Mouse (Mus musculus): Measurements from ENCODE around the gene Edem3. TPM values are rescaled to one million over a fixed set of nuclear protein-coding genes. Genes with fewer than 3 reads are reported as not detected.

Gene Edem3
- polyA plus RNA-seq, 1 experiment = 2.8 TPM

DNA sequence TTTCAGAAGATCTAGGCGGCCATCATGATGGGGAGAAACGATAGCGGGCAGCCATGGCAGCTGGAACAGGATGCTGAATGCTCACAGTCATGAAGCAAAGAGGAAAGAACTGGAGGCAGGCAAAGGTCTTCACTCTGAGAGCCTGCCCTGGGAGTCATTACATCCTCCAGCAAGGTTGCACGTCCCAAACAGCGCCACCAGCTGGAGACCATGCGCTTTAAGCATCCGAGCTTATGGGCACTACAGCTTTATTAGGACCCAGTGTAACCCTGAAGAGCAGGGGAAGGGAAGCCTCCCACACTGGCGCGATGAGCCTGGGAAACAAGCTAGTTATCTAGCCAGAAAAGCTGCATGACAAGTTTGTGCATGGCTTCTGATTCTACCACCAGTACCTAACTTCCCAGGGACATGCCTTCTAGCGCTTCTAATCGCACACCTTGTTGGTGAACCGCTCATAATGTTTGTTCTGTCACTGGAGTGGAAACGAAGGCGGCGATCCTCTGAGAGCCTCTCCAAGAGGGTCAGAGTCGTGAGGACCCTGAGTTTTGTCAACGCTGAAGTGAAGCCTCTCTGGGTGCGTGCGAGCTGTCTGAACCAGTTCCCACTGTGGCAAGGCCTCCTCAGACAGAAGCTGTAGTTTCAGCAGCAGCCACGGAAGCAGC lies 106.3 kb downstream of the Edem3 start:
- TF ChIP-seq CTCF (IDR thresholded peaks at IDR 0.05; ENCODE audit: extremely low read depth, insufficient read depth, insufficient read length, insufficient replicate concordance) (no peak), POLR2A (IDR thresholded peaks at IDR 0.05; ENCODE audit: low read depth, low read length) (no peak)
- Histone ChIP-seq H3K27me3 (ENCODE audit: control insufficient read depth, insufficient read depth, low read length) (no peaks in the 10 kb centered on the region), H3K4me1 (ENCODE audit: control insufficient read depth, insufficient read depth, insufficient read length) (no peaks in the 10 kb centered on the region), H3K36me3 (ENCODE audit: control insufficient read depth, insufficient read depth, low read length) (no peaks in the 10 kb centered on the region), H3K27ac (ENCODE audit: insufficient read depth, low read length) (no peak overlapping the region), H3K4me3 (ENCODE audit: extremely low read depth, insufficient read depth, insufficient read length) (no peak overlapping the region)
- 83% methylated on average over 20 of the region's 20 CpGs for WGBS
- DNase-seq (ENCODE audit: low read depth in 1 of 2, low spot score in 2 of 2) = no peak

DNA sequence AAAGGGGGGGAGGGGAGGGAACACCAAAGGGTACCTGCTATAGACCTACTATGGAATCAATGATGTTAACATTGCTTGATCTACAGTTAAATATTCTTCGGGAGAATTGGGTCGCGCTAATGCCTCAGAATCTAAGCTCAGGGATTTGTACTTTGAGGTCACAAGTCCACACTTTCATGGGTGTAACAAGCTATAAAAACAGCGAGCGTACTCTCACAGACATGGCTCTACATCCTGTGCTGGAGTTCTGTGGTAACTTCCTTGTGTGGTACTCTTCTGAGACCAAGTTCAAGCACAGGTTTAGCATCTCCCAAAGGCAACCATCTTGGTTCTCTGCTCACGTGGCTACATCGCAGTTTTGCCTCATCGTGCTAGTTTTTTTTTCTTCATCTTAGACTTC lies 106.9 kb downstream of the Edem3 start:
- no peak overlapping the region for H3K27ac ChIP-seq (ENCODE audit: insufficient read depth, low read length)
- no peaks in the 10 kb centered on the region for H3K4me1 ChIP-seq (ENCODE audit: control insufficient read depth, insufficient read depth, insufficient read length)
- no peaks in the 10 kb centered on the region for H3K36me3 ChIP-seq (ENCODE audit: control insufficient read depth, insufficient read depth, low read length)
- no peak for DNase-seq (ENCODE audit: low read depth in 1 of 2, low spot score in 2 of 2)
- 97% methylated on average over 8 of the region's 8 CpGs for WGBS
- H3K27me3 ChIP-seq (ENCODE audit: control insufficient read depth, insufficient read depth, low read length) = no peaks in the 10 kb centered on the region
- no peak for TF ChIP-seq CTCF (IDR thresholded peaks at IDR 0.05; ENCODE audit: extremely low read depth, insufficient read depth, insufficient read length, insufficient replicate concordance)
- no peak for TF ChIP-seq POLR2A (IDR thresholded peaks at IDR 0.05; ENCODE audit: low read depth, low read length)
- no peak overlapping the region for H3K4me3 ChIP-seq (ENCODE audit: extremely low read depth, insufficient read depth, insufficient read length)

DNA sequence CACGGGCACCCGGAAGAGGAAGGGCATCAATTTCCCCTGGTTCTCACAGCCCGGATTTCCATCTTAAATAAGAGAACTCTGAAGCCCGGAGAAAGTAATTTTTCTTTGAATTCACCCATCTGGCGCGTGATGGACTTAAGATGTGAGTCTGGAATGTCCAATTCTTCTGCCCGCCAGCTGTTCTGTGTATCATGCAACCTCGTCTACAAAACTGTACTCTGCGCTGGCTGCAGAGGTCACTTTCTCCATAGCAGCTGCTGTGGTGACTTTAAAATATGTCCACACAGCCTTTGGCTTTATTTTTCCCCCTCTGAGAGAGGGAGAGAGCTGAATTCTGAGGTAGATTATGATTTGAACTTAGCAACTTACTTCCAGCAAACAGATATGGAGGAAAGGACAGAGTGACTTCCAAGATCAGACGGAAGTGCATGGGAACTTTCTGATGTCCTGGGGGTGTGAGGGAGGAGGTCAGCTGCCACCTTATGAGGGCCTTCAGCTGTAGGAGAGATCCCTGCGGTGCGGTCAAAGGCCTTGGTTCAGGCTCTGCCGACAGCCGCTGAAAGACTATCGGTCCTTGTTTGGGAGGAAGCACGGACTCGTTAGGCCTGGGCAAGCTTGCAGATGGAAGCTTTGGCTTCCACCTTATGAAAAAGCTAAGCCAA lies 108.1 kb downstream of the Edem3 start:
- WGBS = 91% methylated on average over 17 of the region's 17 CpGs
- Histone ChIP-seq H3K4me1 (ENCODE audit: control insufficient read depth, insufficient read depth, insufficient read length) (no peaks in the 10 kb centered on the region), H3K4me3 (ENCODE audit: extremely low read depth, insufficient read depth, insufficient read length) (no peak overlapping the region), H3K36me3 (ENCODE audit: control insufficient read depth, insufficient read depth, low read length) (no peaks in the 10 kb centered on the region), H3K27ac (ENCODE audit: insufficient read depth, low read length) (no peak overlapping the region), H3K27me3 (ENCODE audit: control insufficient read depth, insufficient read depth, low read length) (no peaks in the 10 kb centered on the region)
- no peak for TF ChIP-seq POLR2A (IDR thresholded peaks at IDR 0.05; ENCODE audit: low read depth, low read length)
- no peak for TF ChIP-seq CTCF (IDR thresholded peaks at IDR 0.05; ENCODE audit: extremely low read depth, insufficient read depth, insufficient read length, insufficient replicate concordance)
- no peak for DNase-seq (ENCODE audit: low read depth in 1 of 2, low spot score in 2 of 2)

DNA sequence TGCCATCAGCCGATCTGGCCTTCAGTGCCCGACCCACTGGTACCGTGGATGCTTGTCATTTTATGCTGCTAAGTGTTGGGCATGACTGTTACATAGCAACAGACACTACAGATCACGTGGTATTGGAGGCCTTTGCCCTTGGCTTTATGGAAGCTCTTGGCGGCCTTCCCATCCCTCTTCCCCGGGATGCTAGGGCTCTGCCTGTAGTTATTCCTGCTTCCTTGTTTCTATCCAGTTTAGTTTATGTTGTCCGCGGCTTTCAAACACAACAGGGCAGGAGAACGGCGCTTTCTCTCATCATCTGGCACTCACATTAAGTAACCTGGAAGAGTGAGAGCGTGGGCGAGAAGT lies 108.6 kb downstream of the Edem3 start:
- DNase-seq (ENCODE audit: low read depth in 1 of 2, low spot score in 2 of 2) = no peak
- Histone ChIP-seq H3K27me3 (ENCODE audit: control insufficient read depth, insufficient read depth, low read length) (no peaks in the 10 kb centered on the region), H3K4me3 (ENCODE audit: extremely low read depth, insufficient read depth, insufficient read length) (no peak overlapping the region), H3K36me3 (ENCODE audit: control insufficient read depth, insufficient read depth, low read length) (no peaks in the 10 kb centered on the region), H3K4me1 (ENCODE audit: control insufficient read depth, insufficient read depth, insufficient read length) (no peaks in the 10 kb centered on the region), H3K27ac (ENCODE audit: insufficient read depth, low read length) (no peak overlapping the region)
- TF ChIP-seq POLR2A (IDR thresholded peaks at IDR 0.05; ENCODE audit: low read depth, low read length) (no peak), CTCF (IDR thresholded peaks at IDR 0.05; ENCODE audit: extremely low read depth, insufficient read depth, insufficient read length, insufficient replicate concordance) (no peak)
- 90% methylated on average over 12 of the region's 12 CpGs for WGBS

DNA sequence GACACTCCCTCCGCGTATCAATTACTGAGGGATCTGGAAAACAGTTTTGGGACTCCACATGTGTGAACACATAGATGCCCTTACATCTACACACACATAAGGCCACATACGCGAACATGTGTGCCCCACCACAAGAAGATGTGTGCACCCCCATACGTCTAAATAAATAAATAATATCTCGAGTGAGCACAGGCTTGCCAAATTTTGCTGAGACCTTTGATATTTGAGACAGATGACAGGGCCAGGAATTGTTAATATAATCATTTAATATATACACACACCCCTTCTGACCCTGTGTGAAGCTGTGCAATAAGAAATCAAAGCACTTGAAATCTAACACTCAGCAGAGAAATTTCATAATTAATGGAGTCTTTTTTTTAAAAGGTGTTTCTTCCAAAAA lies 109.2 kb downstream of the Edem3 start:
- Histone ChIP-seq H3K36me3 (ENCODE audit: control insufficient read depth, insufficient read depth, low read length) (no peaks in the 10 kb centered on the region), H3K4me1 (ENCODE audit: control insufficient read depth, insufficient read depth, insufficient read length) (no peaks in the 10 kb centered on the region), H3K4me3 (ENCODE audit: extremely low read depth, insufficient read depth, insufficient read length) (no peak overlapping the region), H3K27me3 (ENCODE audit: control insufficient read depth, insufficient read depth, low read length) (no peaks in the 10 kb centered on the region), H3K27ac (ENCODE audit: insufficient read depth, low read length) (no peak overlapping the region)
- TF ChIP-seq POLR2A (IDR thresholded peaks at IDR 0.05; ENCODE audit: low read depth, low read length) = no peak
- no peak for TF ChIP-seq CTCF (IDR thresholded peaks at IDR 0.05; ENCODE audit: extremely low read depth, insufficient read depth, insufficient read length, insufficient replicate concordance)
- no peak for DNase-seq (ENCODE audit: low read depth in 1 of 2, low spot score in 2 of 2)
- WGBS = 91% methylated on average over 6 of the region's 6 CpGs

Other genes with a start within 250 kb of the Edem3 start
- gene Fam129a, start 184.2 kb upstream of the Edem3 start, polyA plus RNA-seq (2012; rRNA removed) = 4.9 and 6.0 TPM in 2 replicates